In genomic region chr11:43643180-43643591, GRCm38 (mm10) we compare ENCODE assay signal across 9 mouse cellular contexts. TPM values are rescaled to one million over a fixed set of nuclear protein-coding genes. Genes with fewer than 3 reads are reported as not detected.
A peak's percentile ranks its signal among the peaks of the same experiment; 100 is the strongest.
DNase-seq lines count a peak whose midpoint lies in the region; ATAC-seq and TF ChIP-seq lines count a peak whose summit lies in the region.
"Had no signal": no experiment of that assay in that cellular context is flagged by ENCODE, and none has a peak within 500 bp of the region (broad histone marks: within the 10 kb centered on the region; RNA-seq: fewer than 3 reads in every experiment).

No protein-coding gene starts in this region.

- ATAC-seq in embryonic facial prominence, embryonic 15.5 days (ENCODE audit: insufficient number of reproducible peaks, low FRiP score, low TSS enrichment, low read depth), result peak; percentile 85
- ATAC-seq in heart, embryonic 14.5 days (ENCODE audit: insufficient number of reproducible peaks, insufficient read depth, low FRiP score, low read depth), result peak; percentile 64
- peak; percentile 59 for ATAC-seq in kidney, embryonic 15.5 days (replicated peaks; ENCODE audit: low FRiP score)
- ATAC-seq in activated CD4-positive, CD25-positive, alpha-beta regulatory T cell, adult 4 months, result no peak

- H3K9ac ChIP-seq in embryonic facial prominence, embryonic 15.5 days, result no peak overlapping the region
- H3K9ac ChIP-seq in heart, embryonic 14.5 days (ENCODE audit: low read length), result no peak overlapping the region
- H3K9ac ChIP-seq in kidney, embryonic 15.5 days, result no peak overlapping the region

- no peaks in the 10 kb centered on the region for H3K36me3 ChIP-seq in embryonic facial prominence, embryonic 15.5 days
- H3K36me3 ChIP-seq in heart, embryonic 14.5 days (ENCODE audit: control insufficient read depth, insufficient read depth, low read length), result no peaks in the 10 kb centered on the region
- H3K36me3 ChIP-seq in kidney, embryonic 15.5 days, result no peaks in the 10 kb centered on the region

- H3K4me3 ChIP-seq in embryonic facial prominence, embryonic 15.5 days (replicated peaks), result no peak overlapping the region
- no peak overlapping the region for H3K4me3 ChIP-seq in heart, embryonic 14.5 days (ENCODE audit: control insufficient read depth in 1 of 2, insufficient read depth in 1 of 2, low read depth in 1 of 2, low read length in 2 of 2)
- no peak overlapping the region for H3K4me3 ChIP-seq in kidney, embryonic 15.5 days (replicated peaks)
- H3K4me3 ChIP-seq in lung, adult 2 months (replicated peaks; ENCODE audit: extremely low read depth, low read depth, low read length), result no peak overlapping the region
- H3K4me3 ChIP-seq: erythroblast, embryonic 14.5 days had no signal

- peak; percentile 10 for DNase-seq in gastrocnemius, adult 18-20 months (ENCODE audit: low spot score)
- DNase-seq in gastrocnemius, postnatal 25 days, result no peak
- peak; percentile 81 for DNase-seq in lung, adult 2 months
- peak; percentile 87 for DNase-seq in ovary, postnatal 36 days (ENCODE audit: low spot score)

- no peak for TF ChIP-seq POLR2A in lung, adult 2 months (IDR thresholded peaks at IDR 0.05; ENCODE audit: borderline replicate concordance, extremely low read depth, low read depth, low read length)

- no peak for TF ChIP-seq CTCF in lung, adult 2 months (IDR thresholded peaks at IDR 0.05; ENCODE audit: insufficient read depth, low read length)

- 4% methylated on average over 2 of the region's 2 CpGs for WGBS in embryonic facial prominence, embryonic 15.5 days
- WGBS in heart, embryonic 14.5 days, result 10% methylated on average over 2 of the region's 2 CpGs
- WGBS in kidney, embryonic 15.5 days, result 32% methylated on average over 2 of the region's 2 CpGs
- WGBS in lung, adult 2 months, result 2% methylated on average over 2 of the region's 2 CpGs

- H3K4me1 ChIP-seq in embryonic facial prominence, embryonic 15.5 days, result peaks cover 13% of the 10 kb centered on the region
- peaks cover 12 to 16% of the 10 kb centered on the region in 2 experiments for H3K4me1 ChIP-seq in heart, embryonic 14.5 days (ENCODE audit: control insufficient read depth in 2 of 2, insufficient read depth in 2 of 2, low read length in 2 of 2)
- H3K4me1 ChIP-seq in kidney, embryonic 15.5 days, result peaks cover 11% of the 10 kb centered on the region
- H3K4me1 ChIP-seq in lung, adult 2 months (ENCODE audit: control insufficient read depth, insufficient read depth, low read length), result peaks cover 5% of the 10 kb centered on the region; the same call in 1 of the 2 replicates

- H3K27ac ChIP-seq in embryonic facial prominence, embryonic 15.5 days (replicated peaks), result peak overlapping the region; percentile 75
- peak overlapping the region; percentile 21 to 69; a peak in 2 of 4 replicates for H3K27ac ChIP-seq in heart, embryonic 14.5 days (replicated peaks in 1 of 2; ENCODE audit: control insufficient read depth in 1 of 2, insufficient read depth in 1 of 2, low read depth in 2 of 2, low read length in 2 of 2)
- 0 out of 2 replicates have a peak overlapping the region, but pooled peaks have one; percentile 45 for H3K27ac ChIP-seq in kidney, embryonic 15.5 days

- no peaks in the 10 kb centered on the region for H3K9me3 ChIP-seq in embryonic facial prominence, embryonic 15.5 days (replicated peaks)
- H3K9me3 ChIP-seq in heart, embryonic 14.5 days (ENCODE audit: control insufficient read depth, low read length), result 0 out of 2 replicates have a peak, but pooled peaks cover 5% of the 10 kb centered on the region
- H3K9me3 ChIP-seq in kidney, embryonic 15.5 days (replicated peaks), result 0 out of 2 replicates have a peak, but pooled peaks cover 5% of the 10 kb centered on the region

- H3K27me3 ChIP-seq in embryonic facial prominence, embryonic 15.5 days, result no peaks in the 10 kb centered on the region
- no peaks in the 10 kb centered on the region for H3K27me3 ChIP-seq in heart, embryonic 14.5 days (ENCODE audit: control insufficient read depth, insufficient read depth, low read length)
- H3K27me3 ChIP-seq in kidney, embryonic 15.5 days, result no peaks in the 10 kb centered on the region

- 0 out of 2 replicates have a peak overlapping the region, but pooled peaks have one; percentile 15 for H3K4me2 ChIP-seq in embryonic facial prominence, embryonic 15.5 days (replicated peaks)
- H3K4me2 ChIP-seq in heart, embryonic 14.5 days (ENCODE audit: low read length), result no peak overlapping the region
- no peak overlapping the region for H3K4me2 ChIP-seq in kidney, embryonic 15.5 days

RNA-seq across cellular contexts. Expression of gene Pwwp2a, which starts 38.6 kb away (rescaled TPM):
- total RNA-seq in gastrocnemius, adult 18-20 months (2021), result 10 to 100 TPM; 12.6 to 14.1 TPM
- 10 to 100 TPM; 10.9 to 11.0 TPM for total RNA-seq in gastrocnemius, postnatal 25 days (2021)
- 25.0 and 25.1 TPM in 2 replicates for polyA plus RNA-seq in embryonic facial prominence, embryonic 15.5 days (2015; fragmentation: Nextera tagmentation; extraction: Ambion mirVana)
- polyA plus RNA-seq in heart, embryonic 14.5 days (2014; fragmentation: Nextera tagmentation; extraction: Ambion mirVana), result 32.4 and 34.6 TPM in 2 replicates
- polyA plus RNA-seq in kidney, embryonic 15.5 days (2015; fragmentation: Nextera tagmentation; extraction: Ambion mirVana), result 29.1 and 30.6 TPM in 2 replicates
- polyA plus RNA-seq in lung, adult 2 months (2012; rRNA removed), result 10.6 and 16.0 TPM in 2 replicates
- 10 to 100 TPM; 21.2 to 29.8 TPM for polyA plus RNA-seq in activated CD4-positive, CD25-positive, alpha-beta regulatory T cell, adult 4 months (2017; shearing (Covaris generic))

RNA-seq across cellular contexts. Expression of gene Fabp6, which starts 41.8 kb away (rescaled TPM):
- not detected for total RNA-seq in gastrocnemius, adult 18-20 months (2021)
- not detected for total RNA-seq in gastrocnemius, postnatal 25 days (2021)
- 1.1 and 1.2 TPM in 2 replicates for polyA plus RNA-seq in embryonic facial prominence, embryonic 15.5 days (2015; fragmentation: Nextera tagmentation; extraction: Ambion mirVana)
- not detected in 2 replicates for polyA plus RNA-seq in heart, embryonic 14.5 days (2014; fragmentation: Nextera tagmentation; extraction: Ambion mirVana)
- polyA plus RNA-seq in kidney, embryonic 15.5 days (2015; fragmentation: Nextera tagmentation; extraction: Ambion mirVana), result not detected in 2 replicates
- polyA plus RNA-seq in lung, adult 2 months (2012; rRNA removed), result 0.34 TPM in 1 of 2 replicates, not detected in the other
- polyA plus RNA-seq in activated CD4-positive, CD25-positive, alpha-beta regulatory T cell, adult 4 months (2017; shearing (Covaris generic)), result not detected
- polyA plus RNA-seq: erythroblast, embryonic 14.5 days had no signal

RNA-seq across cellular contexts. Expression of gene 4933415A04Rik, which starts 56.3 kb away (rescaled TPM):
- under 1 TPM in 1 of 2 experiments, not detected in 1; 0.12 TPM for total RNA-seq in gastrocnemius, adult 18-20 months (2021)
- not detected for total RNA-seq in gastrocnemius, postnatal 25 days (2021)
- 2.8 and 3.4 TPM in 2 replicates for polyA plus RNA-seq in embryonic facial prominence, embryonic 15.5 days (2015; fragmentation: Nextera tagmentation; extraction: Ambion mirVana)
- 5.3 and 5.7 TPM in 2 replicates for polyA plus RNA-seq in heart, embryonic 14.5 days (2014; fragmentation: Nextera tagmentation; extraction: Ambion mirVana)
- 7.0 and 8.2 TPM in 2 replicates for polyA plus RNA-seq in kidney, embryonic 15.5 days (2015; fragmentation: Nextera tagmentation; extraction: Ambion mirVana)
- 0.24 and 0.38 TPM in 2 replicates for polyA plus RNA-seq in lung, adult 2 months (2012; rRNA removed)
- not detected for polyA plus RNA-seq in activated CD4-positive, CD25-positive, alpha-beta regulatory T cell, adult 4 months (2017; shearing (Covaris generic))
- polyA plus RNA-seq: erythroblast, embryonic 14.5 days had no signal
